Mouse (Mus musculus) adrenal gland (tissue): ENCODE results near the gene Prr23a3.

Experiments
- intact Hi-C: fragments of 180-260 bp; cut with DNase I; formaldehyde crosslinking; loops from one replicate; pipeline ENCODE4 v1.15.1; 2025
- long read RNA-seq, 2 experiments: library from polyadenylated mRNA; unstranded; transcript quantifications; one replicate each; pipeline ENCODE4 v2.0.0; 2020; ENCODE audit warnings: borderline replicate concordance in 1 of 2; ENCODE audit not compliant: insufficient replicate concordance in 1 of 2

The Prr23a3 gene
- long read RNA-seq, experiment 1 = 0 reads
- long read RNA-seq, experiment 2 = 0 reads

DNA sequence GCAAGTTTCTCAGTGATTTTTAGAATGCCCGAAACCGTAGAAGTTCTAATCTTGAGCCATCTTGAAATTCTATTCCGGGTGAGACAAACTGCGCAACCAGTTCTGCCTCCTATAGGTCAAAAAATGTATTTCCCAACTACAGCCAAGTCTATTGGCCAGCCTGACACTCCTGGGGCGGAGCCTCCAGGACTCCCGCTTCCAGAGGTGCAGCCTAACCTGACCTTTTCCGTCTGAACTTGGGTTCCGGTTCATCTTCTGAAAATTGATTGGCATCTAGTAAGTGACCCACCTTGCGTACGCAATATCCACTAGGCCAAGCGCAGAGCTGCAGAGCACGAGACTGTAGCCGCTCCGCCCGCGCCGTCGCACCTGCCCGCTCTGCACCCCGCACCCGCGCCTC is at the start of gene Prr23a3:
Gene Prr23a3, plus strand, starts transcription at position 197 of the 400 bp plus-strand sequence.
- intact Hi-C loops = no loop called here

DNA sequence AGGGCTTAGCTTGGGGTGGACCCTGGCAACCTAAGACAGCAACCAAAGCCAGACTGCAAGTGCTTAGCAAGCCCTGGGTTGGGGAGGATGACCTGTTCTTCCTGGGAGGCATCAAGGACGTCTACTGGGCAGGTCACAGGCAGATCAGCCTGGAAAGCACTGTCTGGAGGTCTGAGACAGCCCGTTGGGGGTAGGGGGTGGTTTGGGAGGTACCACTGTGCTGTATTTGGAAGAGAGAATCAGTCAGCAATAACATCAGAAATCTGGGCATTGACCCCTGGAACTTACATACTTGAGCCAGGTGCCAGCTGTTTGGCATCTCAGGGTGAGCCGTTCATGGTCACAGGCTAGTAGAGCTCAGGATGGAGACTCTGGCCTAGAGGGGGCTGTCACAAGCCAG is 48.5 kb upstream of the Prr23a3 start:
- intact Hi-C loops = loop anchor here (10.0 kb wide), 1 partner anchor 201 kb away; no protein-coding TSS in a partner anchor

DNA sequence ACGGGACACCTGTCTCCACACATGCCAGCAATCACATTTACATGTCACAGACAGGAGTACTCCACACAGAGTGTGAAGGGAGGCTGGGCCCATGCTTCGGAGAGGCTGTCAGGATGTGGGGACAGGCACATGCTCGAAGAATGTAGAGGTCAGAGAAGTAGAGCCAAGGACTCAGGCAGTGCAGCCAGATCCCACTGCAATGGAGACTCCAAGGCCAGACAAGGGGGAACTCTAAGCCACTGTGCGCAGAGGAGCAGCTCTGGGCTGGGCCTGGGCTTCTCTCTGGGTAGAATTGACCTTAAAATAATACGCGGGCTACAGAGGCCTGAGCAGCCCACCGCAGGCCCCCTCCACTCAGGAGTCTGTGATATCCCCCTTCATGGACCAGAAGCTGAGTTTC is 47.0 kb upstream of the Prr23a3 start:
- intact Hi-C loops = loop anchor here (10.0 kb wide), 1 partner anchor 203 kb away; no protein-coding TSS in a partner anchor

DNA sequence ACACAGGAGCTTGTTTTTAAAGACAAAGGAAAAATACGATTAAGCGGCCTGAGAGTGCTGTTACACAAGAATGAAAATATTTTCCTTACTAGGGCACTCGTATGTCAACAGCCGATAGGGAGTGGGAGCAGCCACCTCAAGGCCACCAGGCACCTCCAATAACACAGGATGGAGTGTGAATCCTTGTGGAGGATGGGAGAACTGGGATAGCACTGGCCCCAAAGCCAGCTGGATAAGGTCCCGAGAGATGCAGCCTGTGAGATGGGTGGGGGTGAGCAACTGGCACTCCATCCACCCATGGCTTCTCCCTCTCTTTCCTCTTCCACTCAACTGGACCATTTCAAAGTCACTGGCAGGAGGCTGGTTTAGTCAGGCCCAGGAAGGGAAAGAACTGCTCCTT is 45.6 kb upstream of the Prr23a3 start:
- intact Hi-C loops = loop anchor here (10.0 kb wide), 1 partner anchor 204 kb away; no protein-coding TSS in a partner anchor

DNA sequence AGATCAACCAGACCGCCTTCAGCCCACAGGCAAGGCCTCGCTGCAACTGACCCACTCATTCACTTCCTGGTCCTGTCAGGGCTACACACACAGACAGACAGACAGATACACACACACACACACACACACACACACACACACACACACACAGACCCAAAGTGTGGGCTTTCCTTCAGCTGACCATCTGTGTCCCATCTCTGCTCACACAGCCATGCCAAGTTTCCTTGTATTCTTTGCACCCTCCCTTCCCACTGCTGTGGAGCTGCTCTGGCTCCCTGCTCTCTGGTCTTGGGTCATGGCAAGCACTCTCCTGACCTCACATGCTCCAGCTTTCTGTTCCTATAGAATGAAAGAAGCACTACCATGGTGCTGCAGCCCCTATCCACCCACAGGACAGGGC is 45.1 kb upstream of the Prr23a3 start:
- intact Hi-C loops = loop anchor here (10.0 kb wide), 1 partner anchor 205 kb away; no protein-coding TSS in a partner anchor

DNA sequence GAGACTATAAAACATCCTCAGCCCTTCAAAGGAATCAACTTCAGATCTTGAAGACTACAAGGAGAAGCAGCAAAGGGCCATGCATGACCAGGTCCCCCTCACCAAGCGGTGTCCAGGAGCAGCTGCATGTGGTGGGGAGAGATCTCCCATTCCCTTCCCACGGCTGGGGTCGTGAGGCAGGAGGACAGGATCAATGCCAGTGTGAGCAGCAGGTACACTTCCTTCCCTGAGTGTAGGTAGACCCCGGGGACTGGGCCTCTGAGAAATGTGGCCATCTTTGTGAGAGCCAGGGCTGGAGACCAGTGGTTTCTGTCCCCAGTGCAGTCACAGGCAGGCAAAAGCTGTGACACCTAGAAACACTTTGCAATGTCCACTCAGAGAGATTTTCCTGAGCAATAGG is 44.1 kb upstream of the Prr23a3 start:
- intact Hi-C loops = no loop called here

DNA sequence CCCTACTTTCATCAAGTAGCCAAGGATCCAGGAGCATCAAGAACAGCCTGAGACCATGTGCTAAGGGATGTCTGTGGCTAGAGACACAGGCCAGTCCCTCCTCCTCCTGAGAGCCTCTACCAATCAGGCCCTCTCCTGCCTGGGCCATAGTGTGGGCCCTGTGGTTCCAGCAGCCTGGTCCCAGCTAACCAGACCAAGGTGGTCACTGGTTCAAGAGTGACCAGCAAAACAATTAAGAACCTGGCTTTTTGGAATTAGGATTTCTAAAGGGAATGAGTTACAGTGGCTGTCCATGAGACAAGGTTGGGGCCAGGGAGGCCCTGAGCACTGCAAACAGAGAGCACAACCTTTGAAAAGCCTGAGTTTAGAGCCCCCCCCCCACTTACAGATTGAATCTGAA is 43.5 kb upstream of the Prr23a3 start:
- intact Hi-C loops = no loop called here

DNA sequence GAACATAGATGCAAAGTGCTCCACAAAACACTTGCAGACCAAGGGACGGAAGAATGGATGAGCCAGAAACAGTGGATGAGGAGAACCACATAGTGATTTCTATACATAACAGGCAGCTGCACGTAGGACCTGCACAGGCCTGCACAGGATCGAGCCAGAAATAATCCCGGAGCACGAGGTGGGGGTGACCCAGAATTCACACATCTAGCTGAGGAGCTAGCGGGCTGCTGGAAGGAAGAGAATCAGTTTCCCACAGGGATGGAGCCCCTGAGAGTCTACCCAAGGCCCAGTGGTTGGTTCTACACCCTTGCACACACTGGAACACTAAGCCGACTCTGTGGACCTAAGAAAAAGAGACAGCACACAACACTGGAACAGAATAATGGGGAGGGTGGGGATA is 40.8 kb upstream of the Prr23a3 start:
- intact Hi-C loops = no loop called here

DNA sequence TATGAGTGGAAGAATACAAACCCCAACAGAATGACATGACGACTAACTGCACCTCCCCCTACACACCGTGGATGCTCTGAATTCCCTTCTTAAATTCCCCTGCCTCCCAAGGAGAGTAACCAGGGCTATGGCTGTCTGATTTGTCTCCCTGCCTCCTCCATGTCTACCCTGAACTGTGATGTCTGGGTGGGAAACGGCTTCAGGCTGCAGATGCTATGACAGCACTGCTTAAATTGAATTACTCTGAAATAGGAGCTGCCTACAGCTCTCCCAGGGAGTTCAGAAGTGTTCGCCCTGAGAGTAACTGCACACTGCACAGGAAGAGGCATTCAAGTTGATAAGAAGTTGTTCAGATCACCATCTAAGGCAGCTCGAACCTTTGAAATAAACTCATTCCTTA is 35.1 kb upstream of the Prr23a3 start:
- intact Hi-C loops = no loop called here

DNA sequence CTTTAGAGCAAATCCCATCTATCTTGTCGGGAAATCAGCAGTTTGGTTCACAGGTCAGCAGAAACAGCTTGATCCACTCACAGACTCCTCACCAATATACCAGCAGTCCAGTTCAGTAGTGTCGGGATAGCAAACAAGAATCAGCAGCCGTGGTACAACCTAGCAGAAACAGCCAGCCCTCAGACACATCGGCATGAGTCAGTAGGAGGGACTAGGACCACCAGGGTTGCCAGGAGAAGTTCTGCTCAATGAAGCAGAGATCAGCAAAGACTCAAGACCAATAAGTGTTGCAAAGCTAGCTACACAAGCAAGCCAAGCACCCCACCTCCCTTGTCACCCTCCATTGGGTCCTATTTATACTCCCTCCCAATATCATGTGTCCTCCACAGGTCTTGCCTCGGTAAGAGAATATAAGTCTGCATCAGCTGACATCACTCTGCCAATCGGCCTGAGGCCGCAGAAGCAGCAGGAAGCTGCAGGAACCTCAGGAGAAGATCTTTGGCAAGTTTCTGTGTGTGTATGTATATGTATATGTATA is 27.0 kb upstream of the Prr23a3 start:
- intact Hi-C loops = no loop called here

DNA sequence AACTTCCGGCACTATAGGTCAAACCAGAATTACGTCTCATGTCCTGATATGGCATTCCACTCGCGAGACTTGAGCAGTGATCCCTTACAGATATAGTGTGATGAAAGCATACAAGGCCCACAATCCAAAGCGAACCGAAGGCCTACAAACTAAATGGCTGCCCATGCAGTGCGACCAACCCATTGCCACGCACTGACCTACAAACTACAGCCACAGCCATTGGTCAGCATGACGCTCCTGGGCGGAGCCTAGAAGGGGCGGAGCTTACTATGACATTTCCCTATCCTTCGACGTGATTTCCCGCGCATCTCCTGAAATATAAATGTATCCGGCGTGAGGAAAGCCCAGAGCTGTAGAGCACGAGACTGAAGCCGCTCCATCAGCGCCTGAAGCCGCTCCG is 22.4 kb upstream of the Prr23a3 start, which contains the start of gene Prr23a1:
Gene Prr23a1, plus strand, starts transcription at position 387 of the 400 bp plus-strand sequence.
- intact Hi-C loops = no loop called here

DNA sequence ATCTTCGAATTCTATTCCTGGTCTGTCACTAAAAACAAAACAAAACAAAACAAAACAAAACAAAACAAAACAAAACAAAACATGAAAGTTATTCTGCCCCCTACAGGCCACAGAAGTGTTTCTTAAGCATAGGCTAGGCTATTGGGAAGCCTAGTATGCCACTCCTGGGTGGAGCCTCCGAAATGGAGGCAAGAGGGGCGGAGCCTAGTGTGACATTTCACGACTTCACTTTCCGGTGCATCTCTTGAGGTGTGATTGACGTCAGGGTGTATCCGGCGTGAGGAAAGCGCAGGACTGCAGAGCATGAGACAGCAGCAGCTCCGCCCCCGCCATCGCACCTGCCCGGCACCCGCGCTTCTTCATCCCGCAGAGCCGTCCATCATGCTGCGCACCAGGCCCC is 8.4 kb upstream of the Prr23a3 start, which contains the start of gene Prr23a2:
Gene Prr23a2, plus strand, starts transcription at position 285 of the 400 bp plus-strand sequence.
- intact Hi-C loops = no loop called here

DNA sequence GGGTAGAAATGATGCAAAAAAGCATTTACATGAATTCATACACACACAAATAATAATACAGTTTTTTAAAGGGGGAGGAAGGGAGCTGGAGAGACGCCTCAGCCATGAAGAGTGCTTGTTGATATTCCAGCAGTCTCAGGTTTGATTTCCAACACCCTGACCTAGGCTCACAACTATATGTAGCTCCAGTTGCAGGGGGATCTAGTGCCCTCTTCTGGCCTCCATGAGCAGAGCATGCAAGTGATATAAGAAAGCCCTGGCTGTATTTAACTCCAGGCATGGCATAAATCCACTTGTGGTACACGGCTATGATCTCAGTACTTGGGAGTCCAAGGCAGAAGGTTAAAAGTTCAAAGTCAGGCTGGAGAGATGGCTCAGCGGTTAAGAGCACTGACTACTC is 1.1 kb upstream of the Prr23a3 start:
- intact Hi-C loops = no loop called here

DNA sequence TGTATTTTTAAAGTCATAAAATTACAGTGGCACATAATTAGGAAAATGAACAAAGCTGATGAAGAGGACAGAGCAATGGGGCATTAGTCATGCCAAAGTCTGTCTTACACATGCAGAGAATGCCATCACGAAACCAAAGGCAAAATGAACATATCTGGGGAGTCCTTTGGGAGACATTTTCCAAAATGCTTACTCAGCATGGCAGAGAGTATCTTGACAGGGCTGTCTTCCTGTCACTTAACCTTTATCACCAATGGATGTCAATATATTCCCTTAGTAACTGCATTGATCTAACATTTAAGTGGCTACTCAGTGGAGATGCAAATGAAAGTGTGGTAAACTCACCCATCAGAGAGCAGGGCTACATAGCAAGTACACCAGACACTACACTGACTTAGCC is 36.9 kb downstream of the Prr23a3 start:
- intact Hi-C loops = no loop called here

DNA sequence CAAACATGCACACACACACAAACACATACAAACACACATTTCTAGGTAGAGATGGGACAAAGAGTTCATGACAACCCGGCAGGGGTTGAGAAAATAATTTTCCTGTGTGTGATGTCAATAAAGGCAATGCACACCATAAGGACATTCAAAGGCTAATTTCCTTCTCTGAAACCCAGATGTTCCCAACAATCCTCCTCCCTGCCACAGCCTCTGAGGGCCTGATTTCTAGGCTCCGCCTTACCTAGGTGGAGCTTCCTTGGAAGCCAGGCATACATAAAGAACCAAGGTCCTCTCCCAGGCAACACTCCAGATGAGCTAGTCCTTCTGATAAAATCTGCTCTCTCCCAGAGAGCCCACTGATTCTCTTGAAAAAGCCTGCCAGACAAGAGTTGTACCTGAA is 38.3 kb downstream of the Prr23a3 start, which contains the start of gene 7420426K07Rik:
Gene 7420426K07Rik, plus strand, starts transcription at position 301 of the 400 bp plus-strand sequence.
- intact Hi-C loops = no loop called here
